Mouse (Mus musculus): Measurements from ENCODE around the gene Dnase1l3.

Dnase1l3 gene

GRCm38 (mm10) chr14:7994271-7994767 is at the start of gene Dnase1l3:
Gene Dnase1l3 (minus strand): TSS chr14:7994573.
- peak; percentile 61 to 71 for DNase-seq (ENCODE audit: low spot score in 2 of 2)

GRCm38 (mm10) chr14:8042577-8042976 is 48.2 kb upstream of the Dnase1l3 start:
- DNase-seq (ENCODE audit: low spot score in 2 of 2), result no peak

DNA sequence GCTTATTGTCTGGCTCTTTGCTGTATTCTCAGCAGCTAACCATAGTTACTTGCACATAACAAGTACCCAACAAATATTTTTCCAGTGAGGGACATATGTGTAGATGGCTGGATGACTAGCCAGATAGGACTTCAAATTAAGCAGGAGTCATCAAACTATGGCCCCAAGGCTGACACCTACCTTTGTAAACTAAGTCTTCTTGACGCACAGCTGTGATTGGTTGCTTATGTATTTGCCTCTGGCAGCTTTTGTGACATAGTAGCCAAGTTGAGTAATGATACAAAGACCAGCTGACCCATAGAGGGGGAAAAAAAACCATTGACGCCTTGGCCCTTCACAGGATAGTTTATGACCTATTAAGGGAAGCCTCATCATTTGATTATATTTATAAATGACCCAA is 47.7 kb upstream of the Dnase1l3 start:
- no peak for DNase-seq (ENCODE audit: low spot score in 2 of 2)

- no peak for DNase-seq (ENCODE audit: low spot score in 2 of 2)
Measured at GRCm38 (mm10) chr14:8040911-8041678, 46.7 kb upstream of the Dnase1l3 start.

DNA sequence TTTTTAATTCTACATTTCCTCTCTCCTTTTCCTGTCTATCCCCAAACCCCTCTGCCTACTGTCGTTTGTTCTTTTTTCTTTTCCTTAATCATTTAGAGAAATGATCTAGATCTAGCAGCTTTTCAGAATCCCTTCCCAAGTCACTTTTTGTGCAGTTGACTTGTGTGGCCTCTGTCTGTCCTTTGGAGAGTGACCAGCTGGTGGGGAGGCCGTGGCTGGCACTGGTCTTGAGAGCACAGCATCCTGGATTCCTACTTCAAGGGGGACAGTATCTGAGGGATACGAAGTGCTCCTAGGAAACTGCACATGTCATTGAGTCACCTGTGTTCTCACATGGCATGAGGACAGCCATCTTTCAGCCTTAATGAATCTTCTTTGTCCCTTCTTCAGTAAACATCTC is 45.8 kb upstream of the Dnase1l3 start:
- DNase-seq (ENCODE audit: low spot score in 2 of 2), result no peak

DNA sequence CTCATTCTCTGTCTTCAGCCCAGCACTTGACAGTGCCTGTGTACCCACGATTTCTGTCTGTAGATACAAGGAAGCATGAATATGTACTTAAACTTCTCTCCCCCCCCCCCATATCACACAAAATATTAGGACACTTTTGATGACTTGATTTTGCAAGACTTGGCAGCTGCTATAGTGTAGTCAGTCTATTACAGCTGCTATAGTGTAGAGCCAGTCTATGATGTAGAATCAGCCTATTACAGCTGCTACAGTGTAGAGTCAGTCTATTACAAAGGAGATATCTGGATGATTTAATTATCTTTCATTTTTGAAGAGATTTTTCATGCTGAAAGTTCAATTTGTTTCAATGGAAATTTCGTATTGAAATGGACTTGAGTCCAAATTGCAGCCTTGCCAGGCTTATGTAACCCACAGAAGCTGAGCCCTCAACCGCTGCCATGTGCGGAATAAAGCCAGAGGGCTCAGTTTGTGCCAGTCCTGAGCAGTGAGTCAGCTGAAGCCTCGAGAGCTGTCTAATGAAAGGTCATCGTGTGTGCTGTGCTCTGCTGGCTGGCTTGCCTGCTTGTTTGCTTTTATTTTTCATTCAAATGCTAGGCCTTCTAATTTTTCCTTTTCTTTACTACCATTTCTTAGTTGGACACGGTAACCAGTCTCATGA is 44.5 kb upstream of the Dnase1l3 start:
- DNase-seq (ENCODE audit: low spot score in 2 of 2), result no peak

GRCm38 (mm10) chr14:8038150-8038549 is 43.8 kb upstream of the Dnase1l3 start:
- DNase-seq (ENCODE audit: low spot score in 2 of 2), result no peak

GRCm38 (mm10) chr14:8036406-8036805 is 42.0 kb upstream of the Dnase1l3 start:
- no peak for DNase-seq (ENCODE audit: low spot score in 2 of 2)

- no peak for DNase-seq (ENCODE audit: low spot score in 2 of 2)
Measured at GRCm38 (mm10) chr14:8035951-8036350, 41.6 kb upstream of the Dnase1l3 start.

DNA sequence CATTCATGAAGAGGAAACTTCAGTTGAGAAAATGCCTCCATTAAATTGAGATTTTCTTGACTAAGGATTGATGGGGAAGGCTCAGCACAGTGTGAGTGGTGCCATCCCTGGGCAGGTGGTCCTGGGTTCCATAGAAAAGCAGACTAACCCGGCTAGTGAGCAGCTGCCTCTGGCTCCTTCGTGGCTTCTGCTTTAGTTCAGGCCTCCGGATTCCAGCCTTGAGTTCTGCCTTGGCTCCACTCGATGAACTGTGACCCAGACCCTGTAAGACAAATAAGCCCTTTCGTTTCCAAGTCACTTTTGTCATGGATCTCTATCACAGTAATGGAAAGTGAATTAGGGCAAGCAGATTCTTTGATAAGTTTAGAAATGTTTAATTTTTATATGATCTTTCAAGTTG is 40.2 kb upstream of the Dnase1l3 start:
- DNase-seq (ENCODE audit: low spot score in 2 of 2), result no peak

DNA sequence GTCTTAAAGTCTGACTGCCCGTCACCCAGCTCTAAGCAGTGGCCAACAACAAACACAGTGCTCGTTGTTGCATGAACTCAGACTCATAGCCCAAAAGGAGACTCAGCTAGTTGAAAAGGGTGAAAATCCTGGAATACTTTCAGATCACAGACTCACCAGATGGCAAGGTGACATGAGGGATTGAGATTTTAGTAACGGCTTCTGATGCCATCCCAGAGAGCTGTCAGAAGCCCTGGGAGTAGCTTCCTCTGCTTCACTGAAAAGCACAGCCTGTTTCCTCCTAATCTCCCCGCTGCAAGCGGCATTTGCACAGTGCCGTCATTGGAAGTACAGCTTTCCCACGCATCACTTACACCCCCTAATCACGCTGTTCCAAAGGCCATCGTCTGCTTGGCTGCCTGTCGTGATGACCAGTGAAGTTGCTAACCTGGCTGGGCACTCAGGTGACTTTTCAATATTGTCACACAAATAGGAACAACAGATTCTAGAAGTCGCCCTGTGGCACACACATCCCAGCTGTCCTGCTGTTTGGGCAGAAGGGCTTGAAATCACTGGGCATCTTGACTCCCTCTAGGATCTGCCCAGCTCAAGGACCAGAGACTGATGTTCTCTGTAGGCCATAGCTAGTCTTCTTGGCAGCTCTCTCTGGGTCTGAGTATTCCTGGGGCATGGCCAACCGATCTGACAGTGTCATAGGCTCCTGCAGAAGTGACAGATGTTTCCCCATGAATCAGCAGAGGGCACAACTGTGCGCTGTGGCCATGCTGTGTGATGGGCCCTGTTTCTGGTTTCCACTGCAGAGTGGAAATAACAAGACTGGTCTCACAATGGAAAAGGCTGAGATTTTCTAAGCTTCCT is 37.9 kb upstream of the Dnase1l3 start:
- DNase-seq (ENCODE audit: low spot score in 2 of 2), result no peak

DNA sequence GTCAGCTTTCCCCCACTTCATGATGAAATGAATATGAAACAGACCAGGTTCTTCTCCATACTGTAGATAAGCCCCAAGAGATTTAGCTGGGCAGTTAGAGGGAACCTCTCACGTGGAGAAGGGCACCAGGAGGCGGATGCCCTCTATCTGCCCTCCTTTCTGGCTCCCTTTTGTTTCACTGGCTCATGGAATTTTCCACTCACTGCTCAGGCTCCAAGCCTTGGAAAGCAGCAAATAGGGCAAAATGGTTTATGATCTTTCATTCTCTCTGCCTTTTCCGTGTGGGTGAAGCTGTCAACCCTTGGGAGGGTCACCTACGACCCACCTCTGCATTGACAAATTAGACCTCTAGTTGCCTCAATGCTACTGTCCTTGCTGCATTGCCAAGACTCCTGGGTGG is 36.2 kb upstream of the Dnase1l3 start:
- DNase-seq (ENCODE audit: low spot score in 2 of 2), result no peak

- no peak for DNase-seq (ENCODE audit: low spot score in 2 of 2)
Measured at GRCm38 (mm10) chr14:8029752-8030151, 35.4 kb upstream of the Dnase1l3 start.

DNA sequence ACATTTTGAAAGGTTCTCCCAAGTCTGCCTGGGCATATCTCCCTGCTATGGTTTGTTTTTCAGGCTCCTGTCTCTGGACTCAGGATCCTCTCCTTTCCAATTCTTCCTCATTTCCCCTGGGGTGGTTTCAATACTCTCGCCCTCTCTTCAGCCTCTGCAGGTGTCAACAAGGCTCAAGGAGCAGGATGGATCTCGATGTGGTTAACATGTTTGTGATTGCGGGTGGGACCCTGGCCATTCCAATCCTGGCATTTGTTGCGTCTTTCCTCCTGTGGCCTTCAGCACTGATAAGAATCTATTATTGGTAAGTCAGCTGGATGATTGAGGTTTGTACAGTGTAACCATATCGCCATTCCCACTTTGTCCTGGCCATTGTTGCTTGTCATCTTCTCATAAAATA is 33.7 kb upstream of the Dnase1l3 start:
- DNase-seq (ENCODE audit: low spot score in 2 of 2), result no peak

DNA sequence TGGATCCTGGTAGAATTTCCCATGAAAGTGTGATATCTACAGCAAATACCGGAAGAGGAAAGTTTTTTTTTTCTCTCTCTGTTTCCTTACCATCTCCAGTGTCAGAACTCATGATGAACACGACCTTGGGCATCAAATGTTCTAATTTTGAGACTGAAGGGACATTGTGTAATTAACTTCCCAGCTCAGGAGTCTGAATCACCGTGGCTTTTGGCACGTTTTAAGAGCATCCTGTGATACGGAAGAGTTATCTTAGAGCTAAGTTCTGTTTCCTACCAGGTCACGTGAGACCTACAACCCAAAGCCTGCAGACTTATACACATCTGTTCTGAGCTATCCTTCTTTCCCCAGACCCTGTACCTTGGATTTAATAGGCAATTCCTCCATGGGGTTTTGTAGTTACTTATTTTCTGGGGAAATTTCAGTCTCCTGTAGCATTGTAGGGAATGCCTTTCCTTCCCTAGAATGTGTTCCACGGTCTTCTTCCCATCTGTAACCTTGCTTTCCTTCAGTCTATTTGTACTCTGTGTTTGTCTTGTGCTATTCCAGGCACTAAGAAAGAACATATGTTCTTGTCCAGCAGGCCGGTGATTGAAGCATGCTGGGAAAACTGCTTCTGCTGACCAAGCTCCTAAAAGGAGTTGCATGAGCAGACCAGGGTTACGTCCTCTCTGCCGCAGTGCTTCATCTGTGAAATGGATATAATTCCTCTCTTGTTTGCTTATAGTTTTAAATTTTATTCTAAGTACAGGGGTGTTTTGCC is 32.6 kb upstream of the Dnase1l3 start:
- no peak for DNase-seq (ENCODE audit: low spot score in 2 of 2)

- DNase-seq (ENCODE audit: low spot score in 2 of 2), result no peak
Measured at GRCm38 (mm10) chr14:8024936-8025335, 30.6 kb upstream of the Dnase1l3 start.

- DNase-seq (ENCODE audit: low spot score in 2 of 2), result no peak
Measured at GRCm38 (mm10) chr14:8024469-8024868, 30.1 kb upstream of the Dnase1l3 start.

DNA sequence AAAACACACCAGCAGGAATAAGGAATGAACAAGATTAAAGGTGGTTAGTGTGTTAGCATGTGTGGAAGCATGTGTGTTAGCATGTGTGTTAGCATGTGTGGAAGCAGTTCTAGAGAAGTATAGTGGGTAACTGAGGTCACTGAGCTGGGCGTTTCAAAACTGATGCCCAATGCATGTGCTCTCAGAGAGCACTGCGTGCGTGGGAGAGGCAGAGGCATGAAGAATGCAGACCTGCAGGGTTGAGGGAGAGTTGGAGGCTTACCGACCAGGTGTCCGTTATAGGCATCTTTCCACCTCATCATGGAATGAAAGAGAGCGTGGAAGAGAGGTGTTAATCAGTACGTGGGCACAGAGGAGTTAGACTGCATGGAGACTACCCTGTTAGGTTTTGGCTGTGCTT is 26.2 kb upstream of the Dnase1l3 start:
- DNase-seq (ENCODE audit: low spot score in 2 of 2), result no peak

- DNase-seq (ENCODE audit: low spot score in 2 of 2), result no peak
Measured at GRCm38 (mm10) chr14:8020011-8020410, 25.6 kb upstream of the Dnase1l3 start.

- no peak for DNase-seq (ENCODE audit: low spot score in 2 of 2)
Measured at GRCm38 (mm10) chr14:8016951-8017350, 22.6 kb upstream of the Dnase1l3 start.

DNA sequence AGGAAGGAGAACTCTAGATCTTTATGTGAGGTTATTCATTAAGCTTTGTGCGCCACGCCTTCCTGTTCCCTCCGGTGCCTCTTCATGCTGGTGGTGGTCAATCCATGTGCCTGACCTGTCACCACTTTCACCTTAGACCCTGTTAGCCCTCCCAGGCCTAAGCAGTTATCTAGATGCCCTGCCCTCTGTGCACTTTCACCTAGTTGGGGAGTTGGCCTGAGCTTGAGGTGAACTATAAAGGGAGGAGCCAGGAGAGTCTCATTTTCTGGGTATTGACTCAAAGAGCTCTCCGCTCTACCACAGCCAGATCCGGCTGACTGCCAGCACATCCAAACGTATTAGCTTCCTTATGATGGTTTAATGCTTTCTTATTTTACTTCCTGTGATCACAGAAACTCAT is 21.9 kb upstream of the Dnase1l3 start:
- no peak for DNase-seq (ENCODE audit: low spot score in 2 of 2)

- no peak for DNase-seq (ENCODE audit: low spot score in 2 of 2)
Measured at GRCm38 (mm10) chr14:8015756-8016155, 21.4 kb upstream of the Dnase1l3 start.
